11 mouse cellular contexts compared by ENCODE assay signal in the genomic region with DNA sequence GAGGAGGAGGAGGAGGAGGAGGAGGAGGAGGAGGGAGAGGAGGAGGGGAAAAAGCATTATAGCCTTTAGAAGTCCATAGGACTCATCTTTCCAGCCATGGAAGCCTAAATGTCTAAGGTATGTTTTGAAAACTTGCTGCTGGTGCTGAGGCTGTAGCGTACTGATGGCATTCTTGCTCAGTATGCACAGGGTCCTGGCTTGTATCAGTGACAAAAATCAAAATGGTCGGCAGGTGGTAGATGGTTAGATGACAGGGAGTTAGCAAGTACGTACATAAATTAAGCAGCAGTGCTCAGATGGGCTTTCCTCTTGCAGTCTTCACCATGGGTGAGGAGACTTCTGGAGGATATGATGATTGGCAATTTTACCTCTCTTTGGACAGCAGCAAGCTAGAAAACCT. TPM values are rescaled to one million over a fixed set of nuclear protein-coding genes. Genes with fewer than 3 reads are reported as not detected.
DNase-seq lines count a peak whose midpoint lies in the region; ATAC-seq lines count a peak whose summit lies in the region.
"Had no signal": no experiment of that assay in that cellular context is flagged by ENCODE, and none has a peak within 500 bp of the region (broad histone marks: within the 10 kb centered on the region; RNA-seq: fewer than 3 reads in every experiment).

No protein-coding gene starts in this region.

- H3K27me3 ChIP-seq in hindbrain, embryonic 15.5 days, result no peaks in the 10 kb centered on the region
- no peaks in the 10 kb centered on the region for H3K27me3 ChIP-seq in hindbrain, embryonic 12.5 days
- H3K27me3 ChIP-seq in midbrain, embryonic 15.5 days (replicated peaks), result no peaks in the 10 kb centered on the region
- no peaks in the 10 kb centered on the region for H3K27me3 ChIP-seq in midbrain, embryonic 10.5 days (ENCODE audit: low read depth, poor library complexity, severe bottlenecking)
- no peaks in the 10 kb centered on the region for H3K27me3 ChIP-seq in liver, embryonic 15.5 days
- no peaks in the 10 kb centered on the region for H3K27me3 ChIP-seq in stomach, embryonic 15.5 days (replicated peaks)
- H3K27me3 ChIP-seq: heart, embryonic 12.5 days had no signal

- DNase-seq in midbrain, embryonic 10.5 days (ENCODE audit: low spot score), result no peak
- DNase-seq in heart, adult 11 months, result no peak
- DNase-seq: thymus, postnatal 36 days had no signal

- 51% methylated on average over 3 of the region's 3 CpGs for WGBS in hindbrain, embryonic 15.5 days
- 61% methylated on average over 3 of the region's 3 CpGs for WGBS in hindbrain, embryonic 12.5 days
- 60% methylated on average over 3 of the region's 3 CpGs for WGBS in midbrain, embryonic 15.5 days
- 72% methylated on average over 3 of the region's 3 CpGs for WGBS in midbrain, embryonic 10.5 days
- 16% methylated on average over 3 of the region's 3 CpGs for WGBS in liver, embryonic 15.5 days (ENCODE audit: insufficient replicate concordance)
- WGBS in stomach, embryonic 15.5 days, result 36% methylated on average over 3 of the region's 3 CpGs

- no peak overlapping the region for H3K4me3 ChIP-seq in hindbrain, embryonic 15.5 days
- H3K4me3 ChIP-seq in hindbrain, embryonic 12.5 days, result no peak overlapping the region
- H3K4me3 ChIP-seq in midbrain, embryonic 15.5 days, result no peak overlapping the region
- no peak overlapping the region for H3K4me3 ChIP-seq in midbrain, embryonic 10.5 days
- no peak overlapping the region for H3K4me3 ChIP-seq in liver, embryonic 15.5 days (replicated peaks)
- no peak overlapping the region for H3K4me3 ChIP-seq in stomach, embryonic 15.5 days (replicated peaks)
- H3K4me3 ChIP-seq: heart, embryonic 12.5 days; limb, embryonic 10.5 days had no signal

- H3K4me2 ChIP-seq in hindbrain, embryonic 15.5 days, result 0 out of 2 replicates have a peak overlapping the region, but pooled peaks have one; percentile 11
- H3K4me2 ChIP-seq in hindbrain, embryonic 12.5 days (replicated peaks), result no peak overlapping the region
- no peak overlapping the region for H3K4me2 ChIP-seq in midbrain, embryonic 15.5 days
- peak overlapping the region; percentile 3; the same call in 1 of the 2 replicates for H3K4me2 ChIP-seq in liver, embryonic 15.5 days
- 0 out of 2 replicates have a peak overlapping the region, but pooled peaks have one; percentile 6 for H3K4me2 ChIP-seq in stomach, embryonic 15.5 days
- H3K4me2 ChIP-seq: heart, embryonic 12.5 days had no signal

- H3K36me3 ChIP-seq in hindbrain, embryonic 15.5 days, result no peaks in the 10 kb centered on the region
- no peaks in the 10 kb centered on the region for H3K36me3 ChIP-seq in hindbrain, embryonic 12.5 days
- no peaks in the 10 kb centered on the region for H3K36me3 ChIP-seq in midbrain, embryonic 15.5 days (replicated peaks)
- H3K36me3 ChIP-seq in midbrain, embryonic 10.5 days, result peaks cover 9% of the 10 kb centered on the region
- no peaks in the 10 kb centered on the region for H3K36me3 ChIP-seq in liver, embryonic 15.5 days (replicated peaks)
- no peaks in the 10 kb centered on the region for H3K36me3 ChIP-seq in stomach, embryonic 15.5 days
- H3K36me3 ChIP-seq: heart, embryonic 12.5 days; limb, embryonic 10.5 days had no signal

- H3K27ac ChIP-seq in hindbrain, embryonic 15.5 days (replicated peaks), result no peak overlapping the region
- H3K27ac ChIP-seq in hindbrain, embryonic 12.5 days, result no peak overlapping the region
- H3K27ac ChIP-seq in midbrain, embryonic 15.5 days, result no peak overlapping the region
- H3K27ac ChIP-seq in midbrain, embryonic 10.5 days (replicated peaks), result no peak overlapping the region
- H3K27ac ChIP-seq in liver, embryonic 15.5 days (replicated peaks), result no peak overlapping the region
- no peak overlapping the region for H3K27ac ChIP-seq in stomach, embryonic 15.5 days
- H3K27ac ChIP-seq: limb, embryonic 10.5 days had no signal

- peaks cover 21% of the 10 kb centered on the region for H3K4me1 ChIP-seq in hindbrain, embryonic 15.5 days (replicated peaks)
- peaks cover 28% of the 10 kb centered on the region for H3K4me1 ChIP-seq in hindbrain, embryonic 12.5 days
- H3K4me1 ChIP-seq in midbrain, embryonic 15.5 days, result peaks cover 17% of the 10 kb centered on the region
- peaks cover 34% of the 10 kb centered on the region for H3K4me1 ChIP-seq in midbrain, embryonic 10.5 days
- no peaks in the 10 kb centered on the region for H3K4me1 ChIP-seq in liver, embryonic 15.5 days (replicated peaks)
- peaks cover 12% of the 10 kb centered on the region; the same call in 1 of the 2 replicates for H3K4me1 ChIP-seq in stomach, embryonic 15.5 days

- H3K9me3 ChIP-seq in hindbrain, embryonic 15.5 days, result no peaks in the 10 kb centered on the region
- no peaks in the 10 kb centered on the region for H3K9me3 ChIP-seq in hindbrain, embryonic 12.5 days (replicated peaks)
- no peaks in the 10 kb centered on the region for H3K9me3 ChIP-seq in midbrain, embryonic 15.5 days
- H3K9me3 ChIP-seq in midbrain, embryonic 10.5 days (replicated peaks), result no peaks in the 10 kb centered on the region
- H3K9me3 ChIP-seq in liver, embryonic 15.5 days (replicated peaks), result no peaks in the 10 kb centered on the region
- no peaks in the 10 kb centered on the region for H3K9me3 ChIP-seq in stomach, embryonic 15.5 days
- H3K9me3 ChIP-seq: heart, embryonic 12.5 days; limb, embryonic 10.5 days had no signal

- ATAC-seq in hindbrain, embryonic 15.5 days (ENCODE audit: low FRiP score, low read depth), result no peak
- no peak for ATAC-seq in hindbrain, embryonic 12.5 days (ENCODE audit: low FRiP score)
- 0 out of 2 replicates have a peak, but pooled peaks have one; percentile 50 for ATAC-seq in midbrain, embryonic 15.5 days (replicated peaks)
- no peak for ATAC-seq in liver, embryonic 15.5 days (ENCODE audit: insufficient read depth)
- no peak for ATAC-seq in stomach, embryonic 15.5 days (ENCODE audit: insufficient read depth, low FRiP score, low read depth)
- ATAC-seq: inflammation-experienced regulatory T-cells, adult 6 months had no signal

- no peak overlapping the region for H3K9ac ChIP-seq in hindbrain, embryonic 15.5 days
- H3K9ac ChIP-seq in hindbrain, embryonic 12.5 days, result no peak overlapping the region
- H3K9ac ChIP-seq in midbrain, embryonic 15.5 days, result no peak overlapping the region
- no peak overlapping the region for H3K9ac ChIP-seq in liver, embryonic 15.5 days
- H3K9ac ChIP-seq in stomach, embryonic 15.5 days, result no peak overlapping the region
- H3K9ac ChIP-seq: heart, embryonic 12.5 days had no signal

RNA-seq across cellular contexts. Expression of a gene that starts 10.8 kb away (rescaled TPM):
- polyA plus RNA-seq in hindbrain, embryonic 15.5 days (2015; fragmentation: Nextera tagmentation; extraction: Ambion mirVana), result 92.7 and 104 TPM in 2 replicates
- 74.6 and 77.8 TPM in 2 replicates for polyA plus RNA-seq in hindbrain, embryonic 12.5 days (2016; fragmentation: Nextera tagmentation; extraction: Ambion mirVana)
- polyA plus RNA-seq in midbrain, embryonic 15.5 days (2015; fragmentation: Nextera tagmentation; extraction: Ambion mirVana), result 102 and 105 TPM in 2 replicates
- polyA plus RNA-seq in midbrain, embryonic 10.5 days (2016; fragmentation: Nextera tagmentation; extraction: Ambion mirVana), result 28.1 and 31.7 TPM in 2 replicates
- polyA plus RNA-seq in liver, embryonic 15.5 days (2015; fragmentation: Nextera tagmentation; extraction: Ambion mirVana), result 3.0 and 3.4 TPM in 2 replicates
- 34.9 and 37.0 TPM in 2 replicates for polyA plus RNA-seq in stomach, embryonic 15.5 days (2015; fragmentation: Nextera tagmentation; extraction: Ambion mirVana)

Comparison
In these comparisons a context has a peak if more than half of its experiments do, and no peak if none do; other contexts are left out.
1. H3K4me2 ChIP-seq: peak in hindbrain, embryonic 15.5 days (single experiment), liver, embryonic 15.5 days (single experiment) and stomach, embryonic 15.5 days (single experiment); none in hindbrain, embryonic 12.5 days (single experiment) and midbrain, embryonic 15.5 days (single experiment).